In the genomic region with DNA sequence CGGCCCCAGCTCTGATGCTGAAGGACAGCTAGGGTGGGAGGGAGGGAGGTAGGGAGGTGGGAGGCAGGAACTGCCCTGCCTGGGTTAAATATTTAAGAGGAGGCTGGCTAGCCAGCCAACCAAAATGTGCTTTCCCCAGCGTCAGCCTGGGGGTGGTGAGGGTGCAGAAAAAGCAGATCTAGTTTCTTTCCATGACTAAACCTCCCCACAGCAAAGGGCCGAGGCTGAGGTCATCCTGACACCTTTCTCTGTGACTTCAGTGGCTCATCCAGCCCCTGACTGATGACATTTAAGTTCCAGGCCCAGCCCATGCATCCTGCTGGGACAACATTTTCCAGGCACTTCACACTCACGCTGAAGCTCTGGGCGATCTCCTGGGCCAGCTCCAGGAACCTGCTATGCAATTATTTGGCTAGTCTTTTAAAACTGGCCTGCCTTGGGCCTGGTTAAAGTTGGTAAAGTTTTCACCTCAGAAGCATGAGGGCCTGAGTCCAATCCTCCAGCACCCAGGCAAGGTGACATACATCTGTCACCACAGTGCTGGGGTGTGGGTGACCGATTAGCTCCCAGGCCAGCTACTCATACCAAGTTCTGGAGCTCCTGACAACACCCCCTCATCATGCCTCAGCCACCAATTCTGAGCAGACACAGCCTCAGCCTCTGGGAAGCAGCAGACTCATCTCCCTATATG, we compare ENCODE assay signal across 9 mouse cellular contexts.
DNase-seq lines count a peak whose midpoint lies in the region; ATAC-seq lines count a peak whose summit lies in the region.
"Had no signal": no experiment of that assay in that cellular context is flagged by ENCODE, and none has a peak within 500 bp of the region (broad histone marks: within the 10 kb centered on the region; RNA-seq: fewer than 3 reads in every experiment).

No protein-coding gene starts in this region.

- no peak overlapping the region for H3K4me2 ChIP-seq in embryonic facial prominence, embryonic 11.5 days (ENCODE audit: low read depth, low read length)
- H3K4me2 ChIP-seq in intestine, embryonic 16.5 days (ENCODE audit: low read depth, low read length), result no peak overlapping the region

- no peak for ATAC-seq in embryonic facial prominence, embryonic 11.5 days (replicated peaks; ENCODE audit: insufficient number of reproducible peaks, low FRiP score, low TSS enrichment, low read depth)
- peak; percentile 43; the same call in 1 of the 2 replicates for ATAC-seq in intestine, embryonic 16.5 days

- no peaks in the 10 kb centered on the region for H3K36me3 ChIP-seq in embryonic facial prominence, embryonic 11.5 days (replicated peaks; ENCODE audit: control insufficient read depth, insufficient read depth, low read depth, low read length)
- no peaks in the 10 kb centered on the region for H3K36me3 ChIP-seq in intestine, embryonic 16.5 days (ENCODE audit: control insufficient read depth, insufficient read depth, low read length)

- peak; percentile 37 for DNase-seq in ovary, adult 18-20 months (ENCODE audit: low spot score)
- DNase-seq in ovary, postnatal 10 days (ENCODE audit: low spot score), result no peak
- DNase-seq in embryonic facial prominence, embryonic 11.5 days (ENCODE audit: low spot score), result peak; percentile 74
- peak; percentile 74 for DNase-seq in lung, postnatal 10 days
- DNase-seq in c-Kit-positive CD71-positive TER-119-positive erythroid progenitor cells, embryonic 14.5 days (ENCODE audit: low spot score), result no peak
- no peak for DNase-seq in right cerebral cortex, postnatal 4 days
- DNase-seq in layer of hippocampus, postnatal 10 days (ENCODE audit: low spot score in 2 of 2), result no peak

- H3K27me3 ChIP-seq in embryonic facial prominence, embryonic 11.5 days (ENCODE audit: control insufficient read depth, insufficient read depth, low read length), result no peaks in the 10 kb centered on the region
- no peaks in the 10 kb centered on the region for H3K27me3 ChIP-seq in intestine, embryonic 16.5 days (replicated peaks; ENCODE audit: control insufficient read depth, insufficient read depth, low read length)

- peak overlapping the region; percentile 41 for H3K9ac ChIP-seq in embryonic facial prominence, embryonic 11.5 days (replicated peaks; ENCODE audit: low read length)
- H3K9ac ChIP-seq in intestine, embryonic 16.5 days (ENCODE audit: low read depth, low read length), result peak overlapping the region; percentile 22; the same call in 1 of the 2 replicates

- no peak overlapping the region for H3K4me3 ChIP-seq in embryonic facial prominence, embryonic 11.5 days (ENCODE audit: low read depth, low read length)
- no peak overlapping the region for H3K4me3 ChIP-seq in intestine, embryonic 16.5 days (ENCODE audit: low read length)
- H3K4me3 ChIP-seq: megakaryocyte, embryonic 14.5 days had no signal

- peak overlapping the region; percentile 81; the same call in 1 of the 2 replicates for H3K27ac ChIP-seq in embryonic facial prominence, embryonic 11.5 days (replicated peaks; ENCODE audit: low read depth, low read length)
- peak overlapping the region; percentile 74 for H3K27ac ChIP-seq in intestine, embryonic 16.5 days (ENCODE audit: low read length)

- peaks cover 10% of the 10 kb centered on the region for H3K4me1 ChIP-seq in embryonic facial prominence, embryonic 11.5 days (ENCODE audit: control insufficient read depth, insufficient read depth, low read length)
- H3K4me1 ChIP-seq in intestine, embryonic 16.5 days (ENCODE audit: control insufficient read depth, insufficient read depth, low read length), result peaks cover 14% of the 10 kb centered on the region; the same call in 1 of the 2 replicates
- H3K4me1 ChIP-seq: megakaryocyte, embryonic 14.5 days had no signal

- 21% methylated on average over 6 of the region's 6 CpGs for WGBS in embryonic facial prominence, embryonic 11.5 days
- WGBS in intestine, embryonic 16.5 days, result 27% methylated on average over 6 of the region's 6 CpGs

- no peaks in the 10 kb centered on the region; the same call in 1 of the 2 replicates for H3K9me3 ChIP-seq in embryonic facial prominence, embryonic 11.5 days (replicated peaks; ENCODE audit: control insufficient read depth, low read length)
- H3K9me3 ChIP-seq in intestine, embryonic 16.5 days (ENCODE audit: control insufficient read depth, low read length), result no peaks in the 10 kb centered on the region

Comparison
In these comparisons a context has a peak if more than half of its experiments do, and no peak if none do; other contexts are left out.
1. DNase-seq: peak in ovary, adult 18-20 months (single experiment), embryonic facial prominence, embryonic 11.5 days (single experiment) and lung, postnatal 10 days (single experiment); none in ovary, postnatal 10 days (single experiment), c-Kit-positive CD71-positive TER-119-positive erythroid progenitor cells, embryonic 14.5 days (single experiment), right cerebral cortex, postnatal 4 days (single experiment) and layer of hippocampus, postnatal 10 days (0 of 2).